Mouse (Mus musculus) cerebellum, postnatal 10 days (tissue): Measurements from ENCODE around the gene Lingo3.
A peak's percentile ranks its signal among the peaks of the same experiment; 100 is the strongest.

Experiments
- DNase-seq, 2 experiments: peaks; one replicate each; pipeline ENCODE4 v3.0.0; 2021; ENCODE audit warnings: mixed read lengths in 2 of 2

The Lingo3 gene

DNA sequence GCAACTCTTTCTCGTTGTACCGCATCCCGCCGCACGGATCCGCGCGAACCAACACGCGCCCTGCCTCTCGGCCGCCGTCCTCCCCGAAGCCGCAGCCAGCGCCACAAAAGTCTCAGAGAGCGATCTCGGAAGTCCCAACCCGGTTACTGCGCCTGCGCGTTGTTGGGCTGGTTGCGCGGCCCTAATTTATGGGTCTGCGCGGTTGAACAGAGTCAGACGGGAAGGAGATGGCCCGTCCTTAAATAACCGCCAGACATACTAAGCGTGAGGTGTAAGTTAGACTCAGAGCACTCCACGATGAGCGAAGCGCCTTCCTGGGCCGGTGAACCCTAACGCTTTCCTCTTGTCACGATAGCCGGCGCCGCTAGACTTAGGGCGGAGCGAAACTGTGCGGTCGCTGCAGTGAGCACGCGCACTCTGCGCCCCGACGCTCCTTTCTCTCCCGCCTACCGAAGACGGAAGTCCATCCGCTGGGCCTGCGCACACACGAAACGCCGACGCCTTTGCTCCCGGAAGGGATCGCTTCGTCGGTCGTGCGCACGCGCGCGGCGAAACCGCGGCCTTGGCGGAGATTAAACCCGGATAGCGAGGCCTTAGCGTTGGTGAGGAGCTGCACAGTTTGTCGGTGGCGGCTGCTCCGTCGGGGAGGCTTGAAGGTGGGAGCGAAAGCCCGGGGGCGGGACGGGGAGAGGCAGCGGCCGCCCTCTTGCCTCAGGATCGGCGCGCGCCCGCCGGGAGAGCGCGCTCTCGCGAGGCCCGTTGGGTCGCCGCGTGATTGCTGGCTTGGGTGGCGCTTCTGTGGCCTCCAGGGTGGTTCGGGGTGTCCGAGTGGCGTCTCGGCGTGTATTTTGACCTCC, 45.5 kb downstream of the Lingo3 start, which contains the start of the genes Sf3a2 and Plekhj1:
Sf3a2 (plus strand) TSS at position 49 of the 857 bp plus-strand sequence.
Plekhj1 (minus strand) TSS at position 477 of the 857 bp plus-strand sequence.
- peak; percentile 98 for DNase-seq

DNA sequence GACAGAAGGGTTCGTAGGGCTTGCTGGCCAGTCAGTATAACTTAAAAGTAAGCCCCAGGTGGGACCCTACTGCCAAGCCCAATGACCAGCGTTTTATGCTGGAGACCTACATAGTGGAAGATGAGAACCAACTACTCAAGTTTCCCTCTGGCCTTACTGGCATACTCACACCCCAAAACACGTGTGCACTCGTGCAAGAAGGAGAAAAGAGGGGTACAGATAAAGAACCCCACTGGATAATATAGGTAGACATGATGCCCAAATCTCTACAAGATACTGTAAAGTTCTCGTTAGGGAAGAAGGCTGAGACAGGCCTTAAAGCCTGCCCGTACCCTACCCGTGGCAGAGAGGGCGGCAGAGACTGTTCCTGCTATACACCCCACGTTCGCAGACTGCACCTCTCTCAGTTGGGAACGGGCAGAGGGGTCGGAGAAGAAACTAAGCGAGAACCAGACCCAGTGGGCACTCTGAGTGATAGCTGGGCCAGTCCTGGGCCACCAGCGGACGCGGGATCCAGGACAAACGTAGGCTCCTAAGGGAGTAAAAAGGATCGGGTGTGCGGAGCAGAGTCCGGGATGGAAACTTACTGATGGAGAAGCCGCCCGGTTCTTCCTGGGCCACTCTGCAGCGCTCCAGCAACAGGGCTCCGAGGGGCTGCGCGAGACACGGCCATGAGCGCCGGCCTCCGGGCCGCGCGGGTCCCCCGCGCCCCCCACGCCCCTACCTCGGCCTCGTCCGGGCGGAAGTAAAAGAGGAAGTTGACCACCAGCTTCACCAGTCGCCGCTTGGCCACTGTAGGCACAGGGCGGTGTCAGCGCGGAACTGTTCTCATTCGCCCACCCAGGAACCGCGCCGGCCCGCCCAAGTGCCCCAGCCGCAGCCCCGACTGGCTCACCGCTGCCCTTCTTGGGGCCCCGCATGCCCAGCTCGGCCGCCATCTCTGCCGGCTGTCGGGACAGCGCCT, 46.4 kb downstream of the Lingo3 start:
- peak in 1 of 2 experiments; percentile 28 for DNase-seq

DNA sequence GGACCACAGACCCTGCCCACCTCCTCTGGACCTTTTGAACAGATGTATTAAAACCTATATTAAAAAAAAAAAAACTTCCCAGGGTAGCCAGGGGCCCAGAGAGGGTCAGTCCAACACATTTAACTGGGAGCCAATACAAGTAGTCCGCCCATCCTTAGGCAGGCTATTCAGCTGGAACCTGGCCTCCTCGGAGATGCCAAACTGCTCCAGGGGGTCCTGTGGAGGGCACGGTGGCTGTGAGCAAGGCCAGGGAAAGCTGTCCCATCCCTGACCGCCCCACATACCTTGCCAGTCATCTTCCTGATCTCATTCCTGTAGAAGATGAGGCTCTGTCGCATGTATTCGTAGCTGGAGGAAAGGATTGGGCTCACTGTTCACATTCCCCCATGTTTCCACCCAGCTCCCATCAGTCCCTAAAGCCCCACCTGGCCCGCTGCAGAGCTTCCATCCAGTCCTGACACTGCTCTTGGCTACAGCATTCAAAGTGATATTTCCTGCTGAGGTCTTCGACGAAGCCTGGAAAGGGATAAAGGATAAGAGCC, 47.5 kb downstream of the Lingo3 start:
- peak; percentile 59 for DNase-seq

DNA sequence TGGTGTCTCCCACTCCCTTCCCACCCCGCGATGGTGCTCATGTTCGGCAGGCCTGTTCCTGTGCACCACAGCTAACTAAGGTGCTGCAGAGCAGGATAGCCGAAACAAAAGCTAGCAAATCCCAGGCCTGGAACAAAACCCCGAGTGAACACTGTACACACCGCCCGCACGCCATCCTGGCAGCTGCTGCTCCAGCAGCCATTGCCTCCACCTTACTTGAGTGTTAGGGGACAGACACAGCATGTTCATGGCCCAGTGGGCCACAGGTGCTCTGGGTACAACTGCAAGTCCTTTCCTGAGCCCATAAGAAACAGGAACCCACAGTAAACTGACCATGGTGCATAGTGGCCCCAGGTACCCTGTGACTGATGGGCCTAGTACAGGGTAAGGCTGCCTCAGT, 49.1 kb downstream of the Lingo3 start:
- DNase-seq, result peak in 1 of 2 experiments; percentile 14

DNA sequence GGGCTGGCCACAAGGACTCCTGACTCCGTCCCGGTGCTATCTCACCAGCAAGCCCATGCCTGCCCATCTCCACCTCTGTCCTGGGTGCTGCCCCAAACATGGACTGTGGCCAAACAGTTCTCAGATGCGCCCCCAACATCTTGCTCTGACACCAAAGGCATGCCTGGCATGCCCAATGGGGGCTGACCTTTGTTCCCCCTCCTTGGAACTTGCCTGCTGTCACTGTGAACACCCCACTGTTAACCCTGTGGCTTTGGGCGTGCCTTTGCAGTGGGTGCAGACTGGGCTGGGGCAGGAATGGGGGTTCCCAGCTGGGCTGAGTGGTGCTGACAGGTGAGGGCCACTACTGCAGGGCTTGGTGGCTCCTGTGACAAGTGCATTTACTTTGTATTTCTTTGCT, 50.0 kb downstream of the Lingo3 start:
- DNase-seq, result peak in 1 of 2 experiments; percentile 25

DNA sequence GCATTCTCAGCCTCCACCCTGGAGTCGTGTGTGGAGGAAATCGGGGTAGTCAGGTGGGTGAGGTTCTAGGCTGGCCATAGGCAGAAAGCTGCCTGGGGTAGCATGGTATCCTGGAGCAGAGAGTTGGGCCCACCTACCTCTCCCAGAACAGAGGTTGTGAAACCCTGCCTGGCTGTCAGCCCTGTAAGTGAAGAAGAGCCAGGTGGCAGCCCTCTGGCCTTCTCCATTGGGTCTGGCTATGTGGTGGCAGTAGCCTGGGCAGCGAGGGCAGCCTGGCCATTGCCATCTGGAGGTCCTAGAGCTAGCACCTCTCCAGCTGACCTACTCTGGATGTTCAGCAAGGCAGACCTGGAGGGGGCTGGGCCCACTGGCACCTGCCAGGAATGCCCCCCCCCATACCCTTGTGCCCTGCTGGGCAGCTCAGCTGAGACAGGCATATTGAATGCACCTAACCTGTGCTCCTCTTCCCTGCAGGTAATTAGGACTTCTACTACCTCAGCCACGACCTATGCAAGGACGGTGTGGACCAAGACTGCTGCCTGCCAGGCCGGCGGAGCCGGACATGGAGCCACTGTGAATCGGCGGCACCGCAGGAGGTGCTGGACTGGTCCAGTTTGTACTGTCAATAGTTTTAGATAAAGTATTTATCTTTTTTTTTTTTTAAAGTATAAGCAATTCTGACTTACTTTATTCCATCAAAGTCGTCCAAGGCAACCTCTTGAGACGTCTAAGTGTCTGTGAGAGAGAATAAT, 50.6 kb downstream of the Lingo3 start:
- peak; percentile 74 for DNase-seq

DNA sequence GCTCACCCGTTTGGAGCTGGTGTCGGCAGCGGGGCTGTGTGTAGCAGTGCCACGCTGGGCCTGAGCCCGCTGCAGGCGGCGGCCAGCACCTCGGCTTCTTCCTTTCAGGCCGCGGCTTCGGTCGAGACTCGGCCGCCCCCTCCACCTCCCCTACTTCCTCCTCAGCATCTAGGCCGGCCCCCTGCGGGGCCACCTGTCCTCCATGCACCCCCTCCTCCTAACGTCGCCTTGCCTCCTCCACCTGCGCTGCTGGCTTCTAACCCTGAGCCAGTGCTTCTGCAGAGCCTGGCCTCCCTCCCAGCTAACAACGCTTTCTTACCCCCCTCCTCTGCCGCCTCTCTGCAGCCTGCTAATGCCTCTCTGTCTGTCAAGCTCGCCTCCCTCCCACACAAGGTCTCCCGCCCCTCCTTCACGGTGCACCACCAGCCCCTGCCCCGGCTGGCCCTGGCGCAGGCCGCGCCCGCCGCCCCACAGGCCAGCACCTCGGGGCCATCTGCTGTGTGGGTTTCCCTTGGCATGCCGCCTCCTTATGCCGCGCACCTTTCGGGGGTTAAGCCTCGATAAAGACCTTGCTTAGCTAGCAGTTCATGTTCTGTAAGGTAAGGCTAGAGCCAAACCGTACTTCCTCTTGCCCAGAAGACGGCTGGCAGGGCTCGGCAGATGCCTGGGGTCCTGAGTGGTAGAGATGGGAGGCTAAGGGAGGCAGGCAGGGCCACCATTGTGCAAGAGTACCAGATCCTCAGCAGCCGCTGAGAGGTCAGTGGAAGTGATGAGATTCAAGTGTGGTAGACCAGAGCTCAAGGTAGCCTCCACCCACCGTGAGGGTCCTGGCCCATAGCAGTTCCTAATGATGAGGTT, 51.4 kb downstream of the Lingo3 start:
- peak; percentile 87 to 90 for DNase-seq

DNA sequence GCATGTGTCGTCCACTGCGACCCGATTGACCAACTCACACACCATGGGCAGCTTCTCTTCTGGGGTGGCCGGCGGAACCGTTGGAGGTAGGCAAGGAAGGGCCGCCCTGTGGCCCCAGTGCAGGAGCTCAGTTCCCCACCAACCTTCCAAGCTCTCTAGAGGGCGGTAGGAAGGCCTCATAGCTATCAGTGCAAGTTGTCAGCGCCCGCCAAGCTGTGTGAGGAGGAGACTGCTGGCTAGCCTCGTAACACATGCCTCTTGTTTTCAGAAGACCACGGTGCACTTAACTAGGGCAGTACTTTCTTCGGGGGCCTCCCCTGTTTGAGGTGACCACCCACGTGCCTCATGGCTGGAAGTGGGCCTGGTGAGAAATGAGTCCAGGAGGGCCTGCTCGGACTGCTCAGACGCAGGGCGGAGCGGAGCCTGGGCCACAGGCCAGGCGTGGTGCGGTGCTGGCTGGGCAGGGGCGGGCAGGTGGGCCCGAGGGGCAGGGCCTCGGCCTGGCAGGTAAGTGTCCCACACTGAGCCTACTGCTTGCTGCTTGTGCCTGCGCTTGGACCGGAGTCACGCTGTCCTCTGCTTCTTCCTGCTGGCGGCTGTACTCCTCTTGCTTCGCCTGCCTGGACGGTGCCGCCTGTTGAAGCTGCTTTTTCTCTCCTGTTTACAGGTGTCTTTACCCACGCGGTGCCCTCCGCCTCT, 52.2 kb downstream of the Lingo3 start:
- DNase-seq, result peak in 1 of 2 experiments; percentile 51

DNA sequence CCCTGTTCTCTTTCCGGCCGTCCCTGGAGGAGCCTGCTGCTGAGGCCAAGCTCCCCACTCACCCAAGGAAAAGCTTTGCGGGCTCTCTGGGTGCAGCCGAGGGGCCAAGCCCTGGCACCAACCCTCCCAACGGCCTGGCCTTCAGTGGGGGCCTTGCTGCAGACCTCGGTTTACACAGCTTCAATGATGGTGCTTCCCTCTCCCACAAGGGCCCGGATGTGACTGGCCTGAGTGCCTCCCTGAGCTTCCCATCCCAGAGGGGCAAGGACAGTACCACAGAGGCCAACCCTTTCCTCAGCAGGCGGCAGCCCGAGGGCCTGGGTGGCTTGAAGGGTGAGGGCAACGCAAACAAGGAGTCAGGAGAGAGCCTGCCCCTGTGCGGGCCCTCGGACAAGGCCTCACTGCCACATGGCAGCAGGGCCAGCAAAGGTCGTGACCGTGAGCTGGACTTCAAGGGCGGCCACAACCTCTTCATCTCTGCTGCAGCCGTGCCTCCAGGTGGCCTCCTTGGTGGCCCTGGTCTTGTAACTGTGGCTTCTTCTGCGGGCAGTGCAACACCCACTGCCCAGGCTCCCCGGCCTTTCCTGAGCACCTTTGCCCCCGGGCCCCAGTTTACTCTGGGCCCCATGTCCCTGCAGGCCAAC, 53.0 kb downstream of the Lingo3 start:
- DNase-seq, result peak; percentile 19 to 20

DNA sequence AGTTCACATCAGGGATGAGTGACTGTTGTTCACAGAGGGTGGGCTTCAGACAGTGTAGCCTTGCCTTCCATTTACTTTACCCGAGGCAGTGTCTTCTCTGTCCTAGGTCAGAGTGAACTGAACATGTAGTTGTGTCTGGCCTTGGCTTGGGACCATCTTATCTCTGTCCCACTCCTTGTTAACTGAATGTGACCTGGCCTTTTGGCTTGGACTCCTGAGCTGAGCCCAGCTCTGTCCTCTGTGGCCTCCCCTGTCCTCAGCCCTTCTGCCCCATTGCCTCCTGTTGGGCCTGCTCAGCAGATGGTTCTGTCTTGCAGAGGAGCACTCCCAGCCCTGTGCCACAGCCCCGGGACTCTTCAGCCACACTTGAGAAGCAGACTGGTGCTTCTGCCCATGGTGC, 56.3 kb downstream of the Lingo3 start:
- DNase-seq, result no peak

DNA sequence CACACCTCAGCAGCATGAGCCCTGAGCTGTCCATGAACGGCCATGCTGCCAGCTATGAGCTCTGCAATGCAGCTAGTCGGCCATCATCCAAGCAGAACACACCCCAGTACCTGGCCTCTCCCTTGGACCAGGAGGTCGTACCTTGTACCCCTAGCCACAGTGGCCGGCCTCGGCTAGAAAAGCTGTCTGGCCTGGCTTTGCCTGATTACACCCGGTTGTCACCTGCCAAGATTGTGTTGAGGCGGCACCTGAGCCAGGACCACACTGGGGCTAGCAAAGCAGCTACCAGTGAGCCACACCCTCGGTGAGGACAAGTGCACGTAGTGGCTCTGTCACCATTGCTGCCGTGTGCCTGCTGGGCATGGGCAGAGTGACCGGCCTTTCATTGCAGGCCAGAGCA, 57.9 kb downstream of the Lingo3 start:
- DNase-seq, result no peak

DNA sequence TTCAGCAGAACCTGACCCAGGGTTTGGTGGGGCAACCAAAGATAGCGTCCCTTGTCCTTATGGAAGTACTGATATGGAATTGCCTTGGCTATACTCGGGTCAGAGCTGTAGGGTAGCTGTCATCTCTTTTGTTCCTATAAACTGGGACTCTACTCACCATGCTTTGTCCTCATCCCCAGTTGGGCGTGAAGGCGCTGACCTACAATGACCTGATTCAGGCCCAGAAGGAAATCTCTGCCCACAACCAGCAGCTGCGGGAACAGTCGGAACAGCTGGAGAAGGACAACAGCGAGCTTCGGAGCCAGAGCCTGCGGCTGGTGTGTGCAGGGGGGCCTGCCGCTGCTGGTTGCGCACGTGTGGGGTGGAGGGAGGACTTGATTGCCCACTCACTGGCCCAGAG, 59.0 kb downstream of the Lingo3 start:
- no peak for DNase-seq

DNA sequence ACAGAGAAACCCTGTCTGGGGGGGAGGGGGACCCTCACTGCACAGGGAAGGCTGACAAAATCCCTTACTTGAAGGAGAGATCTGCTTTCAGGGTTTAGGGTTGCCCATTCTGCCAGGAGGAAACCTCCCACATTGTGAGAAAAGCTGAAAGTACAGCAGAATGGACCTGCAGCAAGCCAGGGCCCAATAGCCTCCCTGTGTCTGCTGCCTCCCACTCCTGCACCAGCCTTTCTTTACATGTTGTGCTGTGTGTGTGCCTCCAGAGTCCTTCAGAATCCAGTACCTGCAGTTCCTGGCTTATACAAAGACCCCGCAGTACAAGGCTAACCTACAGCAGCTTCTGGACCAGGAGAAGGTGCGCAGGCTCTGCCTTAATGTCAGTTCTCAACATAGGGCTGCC, 59.5 kb downstream of the Lingo3 start:
- no peak for DNase-seq
